Mouse (Mus musculus): Measurements from ENCODE around the gene H2al1e. TPM values are rescaled to one million over a fixed set of nuclear protein-coding genes. Genes with fewer than 3 reads are reported as not detected.
"Not testable (repeated sequence)": the region's sequence is repeated elsewhere in the genome, so short reads cannot be mapped to it uniquely, and the experiment has no call there.

H2al1e gene
- not detected in 2 replicates for polyA plus RNA-seq (2015; fragmentation: Nextera tagmentation; extraction: Ambion mirVana)

GRCm38 (mm10) chrX:11311634-11312033 is at the start of gene H2al1e:
TSS of gene H2al1e (plus strand) at chrX:11311934.
- WGBS = no CpG with 5 or more reads among the region's 3 CpGs
- not testable (repeated sequence) for H3K4me3 ChIP-seq (ENCODE audit: low read length); H3K4me1 ChIP-seq (ENCODE audit: control insufficient read depth, insufficient read depth, low read length); H3K9me3 ChIP-seq (ENCODE audit: control insufficient read depth, low read length); H3K4me2 ChIP-seq (ENCODE audit: low read depth, low read length); H3K36me3 ChIP-seq (ENCODE audit: control insufficient read depth, insufficient read depth, low read length); ATAC-seq; H3K27ac ChIP-seq (ENCODE audit: low read length); H3K9ac ChIP-seq (ENCODE audit: low read depth, low read length); H3K27me3 ChIP-seq (replicated peaks; ENCODE audit: control insufficient read depth, insufficient read depth, low read length)

- Histone ChIP-seq H3K4me1 (ENCODE audit: control insufficient read depth, insufficient read depth, low read length) (no peaks in the 10 kb centered on the region), H3K4me3 (ENCODE audit: low read length) (no peak overlapping the region), H3K9me3 (ENCODE audit: control insufficient read depth, low read length) (no peaks in the 10 kb centered on the region), H3K9ac (ENCODE audit: low read depth, low read length) (no peak overlapping the region), H3K27me3 (replicated peaks; ENCODE audit: control insufficient read depth, insufficient read depth, low read length) (peaks cover 5% of the 10 kb centered on the region), H3K27ac (ENCODE audit: low read length) (no peak overlapping the region), H3K4me2 (ENCODE audit: low read depth, low read length) (no peak overlapping the region), H3K36me3 (ENCODE audit: control insufficient read depth, insufficient read depth, low read length) (no peaks in the 10 kb centered on the region)
- no peak for ATAC-seq
- 56% methylated on average over 8 of the region's 8 CpGs for WGBS
Measured at GRCm38 (mm10) chrX:11264918-11265317, 46.8 kb upstream of the H2al1e start.

GRCm38 (mm10) chrX:11267791-11268190 is 43.9 kb upstream of the H2al1e start:
- Histone ChIP-seq H3K9ac (ENCODE audit: low read depth, low read length) (no peak overlapping the region), H3K9me3 (ENCODE audit: control insufficient read depth, low read length) (no peaks in the 10 kb centered on the region), H3K27me3 (replicated peaks; ENCODE audit: control insufficient read depth, insufficient read depth, low read length) (peaks cover 5% of the 10 kb centered on the region; the same call in 1 of the 2 replicates), H3K4me1 (ENCODE audit: control insufficient read depth, insufficient read depth, low read length) (no peaks in the 10 kb centered on the region), H3K27ac (ENCODE audit: low read length) (no peak overlapping the region), H3K4me3 (ENCODE audit: low read length) (no peak overlapping the region), H3K4me2 (ENCODE audit: low read depth, low read length) (no peak overlapping the region), H3K36me3 (ENCODE audit: control insufficient read depth, insufficient read depth, low read length) (no peaks in the 10 kb centered on the region)
- ATAC-seq = 0 out of 2 replicates have a peak, but pooled peaks have one; percentile 60
- WGBS = 40% methylated on average over 7 of the region's 7 CpGs

- H3K9me3 ChIP-seq (ENCODE audit: control insufficient read depth, low read length) = no peaks in the 10 kb centered on the region
- H3K9ac ChIP-seq (ENCODE audit: low read depth, low read length) = no peak overlapping the region
- H3K36me3 ChIP-seq (ENCODE audit: control insufficient read depth, insufficient read depth, low read length) = no peaks in the 10 kb centered on the region
- H3K27ac ChIP-seq (ENCODE audit: low read length) = no peak overlapping the region
- ATAC-seq = no peak
- peaks cover 5% of the 10 kb centered on the region; the same call in 1 of the 2 replicates for H3K27me3 ChIP-seq (replicated peaks; ENCODE audit: control insufficient read depth, insufficient read depth, low read length)
- H3K4me1 ChIP-seq (ENCODE audit: control insufficient read depth, insufficient read depth, low read length) = no peaks in the 10 kb centered on the region
- no peak overlapping the region for H3K4me2 ChIP-seq (ENCODE audit: low read depth, low read length)
- H3K4me3 ChIP-seq (ENCODE audit: low read length) = no peak overlapping the region
- 94% methylated on average over 3 of the region's 3 CpGs for WGBS
Measured at GRCm38 (mm10) chrX:11269074-11269473, 42.7 kb upstream of the H2al1e start.

GRCm38 (mm10) chrX:11273190-11273589 is 38.5 kb upstream of the H2al1e start:
- Histone ChIP-seq H3K36me3 (ENCODE audit: control insufficient read depth, insufficient read depth, low read length) (no peaks in the 10 kb centered on the region), H3K4me2 (ENCODE audit: low read depth, low read length) (no peak overlapping the region), H3K9ac (ENCODE audit: low read depth, low read length) (no peak overlapping the region), H3K9me3 (ENCODE audit: control insufficient read depth, low read length) (no peaks in the 10 kb centered on the region), H3K4me3 (ENCODE audit: low read length) (no peak overlapping the region), H3K27ac (ENCODE audit: low read length) (no peak overlapping the region), H3K27me3 (replicated peaks; ENCODE audit: control insufficient read depth, insufficient read depth, low read length) (peaks cover 8% of the 10 kb centered on the region; the same call in 1 of the 2 replicates), H3K4me1 (ENCODE audit: control insufficient read depth, insufficient read depth, low read length) (no peaks in the 10 kb centered on the region)
- ATAC-seq = peak; percentile 66
- WGBS = 43% methylated on average over 3 of the region's 3 CpGs

GRCm38 (mm10) chrX:11277083-11277482 is 34.7 kb upstream of the H2al1e start:
- Histone ChIP-seq H3K9me3 (ENCODE audit: control insufficient read depth, low read length) (no peaks in the 10 kb centered on the region), H3K9ac (ENCODE audit: low read depth, low read length) (no peak overlapping the region), H3K36me3 (ENCODE audit: control insufficient read depth, insufficient read depth, low read length) (no peaks in the 10 kb centered on the region), H3K4me1 (ENCODE audit: control insufficient read depth, insufficient read depth, low read length) (no peaks in the 10 kb centered on the region), H3K27me3 (replicated peaks; ENCODE audit: control insufficient read depth, insufficient read depth, low read length) (0 out of 2 replicates have a peak, but pooled peaks cover 3% of the 10 kb centered on the region), H3K27ac (ENCODE audit: low read length) (no peak overlapping the region), H3K4me3 (ENCODE audit: low read length) (no peak overlapping the region), H3K4me2 (ENCODE audit: low read depth, low read length) (no peak overlapping the region)
- WGBS = 61% methylated on average over 6 of the region's 6 CpGs
- ATAC-seq = no peak

- no peaks in the 10 kb centered on the region for H3K9me3 ChIP-seq (ENCODE audit: control insufficient read depth, low read length)
- no peak overlapping the region for H3K4me3 ChIP-seq (ENCODE audit: low read length)
- ATAC-seq = no peak
- WGBS = 78% methylated on average over 2 of the region's 2 CpGs
- H3K4me2 ChIP-seq (ENCODE audit: low read depth, low read length) = no peak overlapping the region
- no peak overlapping the region for H3K27ac ChIP-seq (ENCODE audit: low read length)
- no peaks in the 10 kb centered on the region for H3K36me3 ChIP-seq (ENCODE audit: control insufficient read depth, insufficient read depth, low read length)
- no peaks in the 10 kb centered on the region for H3K4me1 ChIP-seq (ENCODE audit: control insufficient read depth, insufficient read depth, low read length)
- H3K27me3 ChIP-seq (replicated peaks; ENCODE audit: control insufficient read depth, insufficient read depth, low read length) = 0 out of 2 replicates have a peak, but pooled peaks cover 3% of the 10 kb centered on the region
- H3K9ac ChIP-seq (ENCODE audit: low read depth, low read length) = no peak overlapping the region
Measured at GRCm38 (mm10) chrX:11280741-11281140, 31.0 kb upstream of the H2al1e start.

- no peaks in the 10 kb centered on the region for H3K4me1 ChIP-seq (ENCODE audit: control insufficient read depth, insufficient read depth, low read length)
- no peak overlapping the region for H3K4me3 ChIP-seq (ENCODE audit: low read length)
- H3K27me3 ChIP-seq (replicated peaks; ENCODE audit: control insufficient read depth, insufficient read depth, low read length) = 0 out of 2 replicates have a peak, but pooled peaks cover 4% of the 10 kb centered on the region
- no peak; the same call in 1 of the 2 replicates for ATAC-seq
- H3K36me3 ChIP-seq (ENCODE audit: control insufficient read depth, insufficient read depth, low read length) = no peaks in the 10 kb centered on the region
- H3K9ac ChIP-seq (ENCODE audit: low read depth, low read length) = no peak overlapping the region
- 43% methylated on average over 14 of the region's 14 CpGs for WGBS
- H3K27ac ChIP-seq (ENCODE audit: low read length) = no peak overlapping the region
- no peak overlapping the region for H3K4me2 ChIP-seq (ENCODE audit: low read depth, low read length)
- H3K9me3 ChIP-seq (ENCODE audit: control insufficient read depth, low read length) = no peaks in the 10 kb centered on the region
Measured at GRCm38 (mm10) chrX:11288306-11288882, 23.3 kb upstream of the H2al1e start.

GRCm38 (mm10) chrX:11289244-11289643 is 22.5 kb upstream of the H2al1e start:
- Histone ChIP-seq H3K9ac (ENCODE audit: low read depth, low read length) (no peak overlapping the region), H3K4me3 (ENCODE audit: low read length) (no peak overlapping the region), H3K27ac (ENCODE audit: low read length) (no peak overlapping the region), H3K36me3 (ENCODE audit: control insufficient read depth, insufficient read depth, low read length) (no peaks in the 10 kb centered on the region), H3K4me1 (ENCODE audit: control insufficient read depth, insufficient read depth, low read length) (no peaks in the 10 kb centered on the region), H3K4me2 (ENCODE audit: low read depth, low read length) (no peak overlapping the region), H3K9me3 (ENCODE audit: control insufficient read depth, low read length) (no peaks in the 10 kb centered on the region), H3K27me3 (replicated peaks; ENCODE audit: control insufficient read depth, insufficient read depth, low read length) (0 out of 2 replicates have a peak, but pooled peaks cover 4% of the 10 kb centered on the region)
- WGBS = 78% methylated on average over 4 of the region's 4 CpGs
- ATAC-seq = no peak

- H3K9ac ChIP-seq (ENCODE audit: low read depth, low read length); H3K27me3 ChIP-seq (replicated peaks; ENCODE audit: control insufficient read depth, insufficient read depth, low read length); H3K9me3 ChIP-seq (ENCODE audit: control insufficient read depth, low read length); H3K4me3 ChIP-seq (ENCODE audit: low read length); ATAC-seq; H3K4me2 ChIP-seq (ENCODE audit: low read depth, low read length); H3K4me1 ChIP-seq (ENCODE audit: control insufficient read depth, insufficient read depth, low read length); H3K27ac ChIP-seq (ENCODE audit: low read length); H3K36me3 ChIP-seq (ENCODE audit: control insufficient read depth, insufficient read depth, low read length): not testable (repeated sequence)
- no CpG with 5 or more reads among the region's 3 CpGs for WGBS
Measured at GRCm38 (mm10) chrX:11298957-11299356, 12.8 kb upstream of the H2al1e start, which contains the start of gene H2al1a. TSS of gene H2al1a (plus strand) at chrX:11299257.

All from intestine, embryonic 16.5 days (tissue).